Mouse (Mus musculus) embryonic facial prominence, embryonic 14.5 days (tissue): ENCODE measurements at regions not wholly inside any gene's neighbourhood (a gene's known extent, or its start where the extent isn't known, plus 50 kb on each side); places are given as distances from the start of the nearest gene placed in this dataset.

Experiments
- ATAC-seq: fragments of 200-750 bp; cut with Nextera tagmentation; 2 replicates; pipeline ENCODE4 v1.8.0; 2017; ENCODE audit warnings: low read depth, moderate number of reproducible peaks, moderate TSS enrichment
- DNase-seq: peaks from one replicate; pipeline ENCODE4 v3.0.0-alpha.2; 2015; ENCODE audit warnings: low spot score
- H3K27ac ChIP-seq: fragments of 300-500 bp; sonication (generic); replicated peaks from 2 replicates; pipeline ENCODE4 v1.5.1; 2014; ENCODE audit warnings: low read depth, mild to moderate bottlenecking, low read length, moderate library complexity
- H3K27me3 ChIP-seq: fragments of 300-500 bp; sonication (generic); replicated peaks from 2 replicates; pipeline ENCODE4 v1.6.1; 2014; ENCODE audit warnings: low read length; ENCODE audit not compliant: control insufficient read depth, insufficient read depth
- H3K36me3 ChIP-seq: fragments of 300-500 bp; sonication (generic); 2 replicates; pipeline ENCODE4 v1.6.1; 2014; ENCODE audit warnings: low read length, mixed read lengths; ENCODE audit not compliant: control insufficient read depth, insufficient read depth
- H3K4me1 ChIP-seq: fragments of 300-500 bp; sonication (generic); 2 replicates; pipeline ENCODE4 v1.6.1; 2014; ENCODE audit warnings: antibody characterized with exemption, low read length; ENCODE audit not compliant: control insufficient read depth, insufficient read depth
- H3K4me2 ChIP-seq: fragments of 300-500 bp; sonication (generic); 2 replicates; pipeline ENCODE4 v1.6.1; 2014; ENCODE audit warnings: low read depth, mild to moderate bottlenecking, low read length, moderate library complexity, mixed read lengths
- H3K4me3 ChIP-seq: fragments of 300-500 bp; sonication (generic); 2 replicates; pipeline ENCODE4 v1.5.1; 2014; ENCODE audit warnings: low read depth, mild to moderate bottlenecking, low read length
- H3K9ac ChIP-seq: fragments of 300-500 bp; sonication (generic); 2 replicates; pipeline ENCODE4 v1.6.1; 2014; ENCODE audit warnings: low read depth, mild to moderate bottlenecking, low read length, moderate library complexity, mixed read lengths
- H3K9me3 ChIP-seq: fragments of 300-500 bp; sonication (generic); 2 replicates; pipeline ENCODE4 v1.6.1; 2016; ENCODE audit warnings: low read length; ENCODE audit not compliant: control insufficient read depth
- WGBS: fragments of 180-500 bp; shearing (Covaris S2); extraction: QIAGEN DNeasy Blood & Tissue Kit; methylation state at CpG from one replicate; pipeline ENCODE4 v1.1.7; 2014; 5-methylcytosine and 5-hydroxymethylcytosine counted together

DNA sequence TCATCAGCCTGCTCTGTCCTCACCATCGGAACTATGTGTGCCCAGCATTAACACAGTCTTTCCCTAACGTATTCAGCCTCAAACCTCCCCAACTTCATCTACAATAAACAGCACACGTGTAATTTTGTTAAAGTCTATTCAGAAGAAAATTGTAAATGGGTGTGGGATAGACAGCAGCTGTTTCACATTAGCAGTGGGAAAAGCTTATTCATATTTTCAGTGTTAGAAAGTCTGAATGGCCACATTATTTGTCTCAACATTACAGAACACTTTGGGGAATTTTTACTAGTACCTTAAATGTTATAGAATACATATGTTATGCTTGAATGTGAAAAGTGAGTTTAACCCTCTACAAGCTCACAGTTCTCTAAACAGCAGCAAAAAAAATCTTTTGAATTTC lies 266.8 kb upstream of the Mad2l1 start:
- Histone ChIP-seq H3K4me3 (no peak overlapping the region), H3K4me2 (no peak overlapping the region), H3K9ac (no peak overlapping the region), H3K4me1 (0 out of 2 replicates have a peak, but pooled peaks cover 5% of the 10 kb centered on the region), H3K36me3 (no peaks in the 10 kb centered on the region), H3K27me3 (no peaks in the 10 kb centered on the region), H3K9me3 (no peaks in the 10 kb centered on the region), H3K27ac (no peak overlapping the region)
- ATAC-seq: peak; percentile 26; the same call in 1 of the 2 replicates
- DNase-seq: peak; percentile 76
- 28% methylated on average over 3 of the region's 3 CpGs for WGBS

- ATAC-seq: no peak
- H3K36me3 ChIP-seq: no peaks in the 10 kb centered on the region
- no peak for DNase-seq
- no peaks in the 10 kb centered on the region for H3K9me3 ChIP-seq
- no peak overlapping the region for H3K9ac ChIP-seq
- H3K4me1 ChIP-seq: no peaks in the 10 kb centered on the region
- no peaks in the 10 kb centered on the region for H3K27me3 ChIP-seq
- no peak overlapping the region for H3K27ac ChIP-seq
- H3K4me3 ChIP-seq: no peak overlapping the region
- no peak overlapping the region for H3K4me2 ChIP-seq
- 87% methylated on average over 6 of the region's 6 CpGs for WGBS
Measured at GRCm38 (mm10) chr6:66271414-66272206, 263.6 kb upstream of the Mad2l1 start.

- no peak overlapping the region for H3K9ac ChIP-seq
- H3K4me2 ChIP-seq: no peak overlapping the region
- no peaks in the 10 kb centered on the region for H3K9me3 ChIP-seq
- WGBS: 86% methylated on average over 2 of the region's 2 CpGs
- DNase-seq (no peak), ATAC-seq (no peak)
- no peak overlapping the region for H3K27ac ChIP-seq
- H3K27me3 ChIP-seq: no peaks in the 10 kb centered on the region
- no peaks in the 10 kb centered on the region for H3K36me3 ChIP-seq
- no peaks in the 10 kb centered on the region for H3K4me1 ChIP-seq
- H3K4me3 ChIP-seq: no peak overlapping the region
Measured at GRCm38 (mm10) chr6:66272216-66272615, 263.0 kb upstream of the Mad2l1 start.

- H3K4me2 ChIP-seq: no peak overlapping the region
- no peak overlapping the region for H3K27ac ChIP-seq
- no peaks in the 10 kb centered on the region for H3K4me1 ChIP-seq
- no peak overlapping the region for H3K9ac ChIP-seq
- no peak for ATAC-seq
- no peaks in the 10 kb centered on the region for H3K36me3 ChIP-seq
- WGBS: 85% methylated on average over 4 of the region's 4 CpGs
- no peak for DNase-seq
- H3K9me3 ChIP-seq: 0 out of 2 replicates have a peak, but pooled peaks cover 3% of the 10 kb centered on the region
- H3K27me3 ChIP-seq: no peaks in the 10 kb centered on the region
- H3K4me3 ChIP-seq: no peak overlapping the region
Measured at GRCm38 (mm10) chr6:66274737-66275136, 260.5 kb upstream of the Mad2l1 start.

DNA sequence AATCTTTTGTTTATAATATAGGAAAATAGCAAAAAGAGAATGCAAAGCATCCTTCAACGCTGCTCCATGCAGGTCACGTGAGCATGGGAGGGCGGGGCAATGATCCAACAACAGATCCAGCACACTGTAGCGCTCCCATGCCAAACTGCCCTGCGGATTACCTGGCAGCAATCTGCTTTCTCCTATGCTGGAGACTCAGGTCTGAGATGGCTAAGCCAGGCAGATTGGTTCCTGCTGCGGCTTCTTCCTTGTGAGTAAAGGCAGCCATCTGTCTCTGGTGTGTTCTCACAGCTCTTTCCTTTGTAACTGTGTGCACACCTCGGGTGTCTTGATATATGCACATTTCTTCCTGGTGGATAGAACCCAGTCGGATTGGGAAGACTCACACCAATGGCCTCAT lies 254.5 kb upstream of the Mad2l1 start:
- no peak overlapping the region for H3K4me2 ChIP-seq
- H3K4me3 ChIP-seq: no peak overlapping the region
- no peak for ATAC-seq
- whole genome bisulfite sequencing: 85% methylated on average over 8 of the region's 8 CpGs
- no peak overlapping the region for H3K27ac ChIP-seq
- H3K36me3 ChIP-seq: no peaks in the 10 kb centered on the region
- no peak overlapping the region for H3K9ac ChIP-seq
- H3K9me3 ChIP-seq: 0 out of 2 replicates have a peak, but pooled peaks cover 3% of the 10 kb centered on the region
- no peaks in the 10 kb centered on the region for H3K4me1 ChIP-seq
- DNase-seq: no peak
- no peaks in the 10 kb centered on the region for H3K27me3 ChIP-seq

- Histone ChIP-seq H3K4me3 (no peak overlapping the region), H3K9me3 (0 out of 2 replicates have a peak, but pooled peaks cover 3% of the 10 kb centered on the region), H3K9ac (no peak overlapping the region), H3K4me1 (no peaks in the 10 kb centered on the region), H3K27ac (no peak overlapping the region), H3K4me2 (no peak overlapping the region), H3K36me3 (no peaks in the 10 kb centered on the region), H3K27me3 (no peaks in the 10 kb centered on the region)
- no peak for ATAC-seq
- DNase-seq: no peak
- 78% methylated on average over 6 of the region's 6 CpGs for WGBS
Measured at GRCm38 (mm10) chr6:66282566-66283115, 252.5 kb upstream of the Mad2l1 start.

DNA sequence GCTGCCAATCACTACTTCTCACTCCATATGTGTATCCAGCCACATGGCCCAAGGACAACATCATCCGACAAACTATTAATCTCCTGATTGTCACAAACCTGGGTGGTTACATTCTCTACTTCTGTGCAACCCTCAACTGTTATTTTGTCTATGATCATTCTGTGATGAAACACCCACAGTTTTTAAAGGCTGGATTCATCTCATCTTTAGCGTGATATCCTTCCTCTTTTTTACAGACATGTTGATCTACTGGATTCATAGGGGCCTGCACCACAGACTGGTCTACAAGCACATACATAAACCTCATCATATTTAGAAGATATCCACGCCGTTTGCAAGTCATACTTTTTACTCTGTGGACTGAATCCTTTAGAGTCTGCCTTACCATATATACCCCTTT lies 251.7 kb upstream of the Mad2l1 start:
- no peak for ATAC-seq
- H3K4me3 ChIP-seq: no peak overlapping the region
- no peak overlapping the region for H3K4me2 ChIP-seq
- no peak for DNase-seq
- no peaks in the 10 kb centered on the region for H3K36me3 ChIP-seq
- no peaks in the 10 kb centered on the region for H3K4me1 ChIP-seq
- H3K27ac ChIP-seq: no peak overlapping the region
- 0 out of 2 replicates have a peak, but pooled peaks cover 3% of the 10 kb centered on the region for H3K9me3 ChIP-seq
- no peaks in the 10 kb centered on the region for H3K27me3 ChIP-seq
- WGBS: 86% methylated on average over 4 of the region's 4 CpGs
- H3K9ac ChIP-seq: no peak overlapping the region

- Histone ChIP-seq H3K36me3 (no peaks in the 10 kb centered on the region), H3K27me3 (no peaks in the 10 kb centered on the region), H3K4me2 (no peak overlapping the region), H3K4me1 (no peaks in the 10 kb centered on the region), H3K9ac (no peak overlapping the region), H3K9me3 (no peaks in the 10 kb centered on the region), H3K4me3 (no peak overlapping the region), H3K27ac (no peak overlapping the region)
- ATAC-seq (no peak), DNase-seq (no peak)
Measured at GRCm38 (mm10) chr6:66287607-66288006, 247.6 kb upstream of the Mad2l1 start.

DNA sequence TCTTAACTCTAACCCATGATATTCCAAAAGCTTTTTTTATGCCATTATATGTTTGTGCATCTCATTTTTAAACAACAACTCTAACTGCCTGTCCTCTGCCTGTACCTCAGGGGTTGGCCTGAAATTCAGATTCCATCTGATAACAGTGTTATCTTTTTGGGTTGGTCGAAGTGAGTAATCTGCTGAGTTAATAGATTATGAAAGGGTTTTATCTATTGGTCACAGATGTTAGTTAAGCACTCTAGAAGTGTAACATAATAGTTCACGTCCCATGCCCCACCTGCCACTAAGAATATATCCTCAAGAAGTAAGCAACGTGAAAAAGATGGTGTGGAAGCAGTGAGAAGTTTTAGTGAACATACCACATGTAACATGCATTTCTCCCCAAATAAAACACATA lies 246.0 kb upstream of the Mad2l1 start:
- H3K9ac ChIP-seq: no peak overlapping the region
- no peak overlapping the region for H3K27ac ChIP-seq
- WGBS: 51% methylated on average over 3 of the region's 3 CpGs
- DNase-seq (no peak), ATAC-seq (no peak)
- H3K27me3 ChIP-seq: no peaks in the 10 kb centered on the region
- H3K4me3 ChIP-seq: no peak overlapping the region
- no peaks in the 10 kb centered on the region for H3K4me1 ChIP-seq
- H3K36me3 ChIP-seq: no peaks in the 10 kb centered on the region
- no peaks in the 10 kb centered on the region for H3K9me3 ChIP-seq
- H3K4me2 ChIP-seq: no peak overlapping the region
